Mouse (Mus musculus): ENCODE measurements around the gene Nrsn1. TPM values are rescaled to one million over a fixed set of nuclear protein-coding genes. Genes with fewer than 3 reads are reported as not detected.
"Not testable (repeated sequence)": the region's sequence is repeated elsewhere in the genome, so short reads cannot be mapped to it uniquely, and the experiment has no call there.

Nrsn1 gene
- total RNA-seq (2021), result 1 to 10 TPM; 3.4 to 4.6 TPM
- 0.49 and 0.57 TPM in 2 replicates for polyA plus RNA-seq (2012; rRNA removed)
- long read RNA-seq, partial matches to known transcripts, result 0 of 4 reads
- long read RNA-seq, other reads (novel, unspliced or antisense), result 0 of 4 reads

- not testable (repeated sequence) for DNase-seq
Observed at GRCm38 (mm10) chr13:25270402-25270801, at the start of gene Nrsn1. Gene Nrsn1 (minus strand): TSS chr13:25270502.

GRCm38 (mm10) chr13:25312059-25312458 lies 41.8 kb upstream of the Nrsn1 start:
- no peak for DNase-seq

- peak; percentile 14 for DNase-seq
Observed at GRCm38 (mm10) chr13:25310068-25310467, 39.8 kb upstream of the Nrsn1 start.

DNA sequence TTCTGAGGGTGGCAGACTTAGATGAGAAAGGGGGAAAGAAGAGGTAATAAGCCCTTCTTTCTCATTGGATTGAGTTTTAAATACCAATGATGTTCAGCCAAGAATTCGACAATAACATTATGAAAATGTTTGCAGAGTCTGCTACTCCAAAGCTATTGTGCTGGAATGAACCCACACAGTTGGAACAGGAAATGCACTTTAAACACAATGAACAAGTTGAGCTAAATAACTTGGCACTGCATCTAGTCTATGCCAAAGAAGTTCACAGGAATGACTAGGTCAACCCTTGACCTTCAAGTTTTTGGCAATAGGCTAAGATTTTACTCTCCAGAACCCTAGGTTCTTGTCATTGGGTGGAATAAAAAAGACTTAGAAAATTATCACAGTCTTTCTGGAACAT lies 18.4 kb upstream of the Nrsn1 start:
- no peak for DNase-seq

DNA sequence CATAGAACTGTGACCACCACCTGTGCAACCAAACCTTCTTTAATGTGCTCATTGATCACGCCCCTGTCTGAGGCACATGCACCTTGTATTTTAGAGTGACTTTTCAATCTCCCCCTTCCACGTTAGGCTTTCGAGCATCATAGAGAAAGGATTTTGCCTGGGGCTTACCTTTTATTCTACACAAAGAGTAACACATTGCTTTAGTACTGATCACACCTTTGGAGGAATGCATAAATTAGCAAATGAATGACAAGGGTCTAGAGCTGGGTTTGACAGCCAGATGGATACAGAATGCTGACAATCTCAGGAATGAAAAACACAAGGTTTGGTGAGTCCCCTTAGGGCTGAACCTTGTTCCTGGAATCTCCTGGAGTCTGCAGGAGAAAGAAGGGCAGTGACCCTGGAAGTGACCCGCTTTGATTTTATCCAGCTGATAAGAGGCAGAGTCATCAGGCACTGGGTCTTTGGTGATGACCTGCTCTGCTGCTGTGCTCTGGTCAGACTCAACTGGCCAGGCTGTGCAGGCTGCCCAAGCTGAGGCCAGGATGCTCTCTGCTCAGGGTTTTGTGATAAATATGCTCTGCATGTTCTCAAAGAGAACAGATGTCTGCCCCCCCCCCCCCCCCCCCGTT lies 4.7 kb upstream of the Nrsn1 start:
- DNase-seq, result no peak

DNA sequence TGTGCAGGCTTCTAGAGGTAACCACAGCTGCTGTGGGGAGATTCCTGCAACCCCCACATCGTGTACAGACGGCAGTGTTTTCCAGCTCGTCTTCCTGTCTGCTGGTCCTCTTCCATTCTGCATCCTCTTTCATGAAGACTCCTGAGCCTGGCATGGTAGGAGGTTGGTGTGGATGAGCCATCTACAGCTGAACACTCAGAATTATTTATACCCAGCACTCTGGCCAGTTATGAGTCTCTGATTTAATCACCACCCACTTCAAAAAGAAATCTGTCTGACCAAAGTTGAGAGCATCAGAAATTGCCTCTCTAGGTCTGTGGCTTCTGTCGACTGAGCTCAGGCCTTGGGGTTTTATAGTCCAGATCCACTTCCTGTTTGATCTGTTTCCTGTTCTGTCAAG lies 1.9 kb upstream of the Nrsn1 start:
- DNase-seq, result no peak

- DNase-seq, result peak; percentile 24
Observed at GRCm38 (mm10) chr13:25269569-25270268, 583 bp downstream of the Nrsn1 start.

- peak; percentile 55 for DNase-seq
Observed at GRCm38 (mm10) chr13:25269039-25269438, 1.3 kb downstream of the Nrsn1 start.

GRCm38 (mm10) chr13:25262748-25263147 lies 7.6 kb downstream of the Nrsn1 start:
- DNase-seq, result no peak

DNA sequence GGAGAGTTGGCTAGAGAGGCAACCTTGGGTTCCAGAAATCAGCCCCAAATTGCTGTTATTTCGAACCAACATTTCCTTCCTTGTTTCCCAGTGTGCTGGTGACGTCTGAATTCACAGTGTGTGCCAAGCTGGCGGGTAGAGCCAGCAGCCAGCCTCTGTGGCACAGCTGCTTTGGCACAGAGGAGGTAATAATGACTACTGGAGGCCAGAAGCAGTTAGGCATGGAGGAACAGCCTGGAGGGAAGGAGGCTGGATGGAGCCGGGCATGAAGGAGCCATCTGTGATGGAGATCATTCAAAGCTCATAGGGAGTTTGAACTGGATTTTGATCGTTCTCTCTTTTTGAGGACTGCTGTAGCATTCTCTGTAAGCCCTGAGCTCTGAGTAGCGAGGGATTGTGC lies 12.7 kb downstream of the Nrsn1 start:
- DNase-seq, result no peak

DNA sequence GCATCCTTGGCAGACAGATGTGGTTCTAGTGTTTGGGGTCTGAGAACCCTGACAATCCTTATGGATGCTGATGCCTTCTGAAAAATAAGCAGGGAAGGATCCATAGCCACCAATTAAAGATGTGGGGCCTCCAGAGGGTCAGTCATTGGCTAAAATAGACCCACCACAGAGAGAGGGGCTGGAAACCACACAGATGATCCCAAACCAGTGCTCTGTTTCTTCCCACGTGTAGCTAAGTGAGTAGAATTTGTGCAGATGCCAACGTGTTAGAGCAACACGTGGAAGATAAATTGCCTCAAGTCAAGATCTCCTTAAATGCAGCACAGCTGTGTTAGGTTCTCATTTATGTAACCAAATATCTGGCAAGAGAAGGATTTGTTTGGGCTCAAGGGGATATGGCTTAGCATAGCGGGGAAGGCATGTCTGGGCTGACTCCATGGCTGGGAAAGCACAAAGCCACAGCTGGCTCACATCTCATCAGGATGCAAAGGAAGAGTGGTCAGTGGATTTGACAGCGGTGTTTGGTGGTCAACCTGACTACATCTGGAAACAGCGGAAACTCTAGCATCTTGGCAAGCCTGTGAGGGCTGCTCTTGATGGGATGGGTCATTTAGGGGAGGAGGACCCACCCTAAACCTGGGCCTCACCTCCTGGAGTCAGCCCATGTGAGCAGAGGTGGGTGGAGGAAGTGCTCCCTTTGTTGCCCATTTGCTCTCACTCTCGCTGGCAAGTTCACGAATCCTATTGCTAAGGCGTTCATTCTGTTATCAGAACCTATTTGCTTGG lies 15.6 kb downstream of the Nrsn1 start:
- DNase-seq, result no peak

DNA sequence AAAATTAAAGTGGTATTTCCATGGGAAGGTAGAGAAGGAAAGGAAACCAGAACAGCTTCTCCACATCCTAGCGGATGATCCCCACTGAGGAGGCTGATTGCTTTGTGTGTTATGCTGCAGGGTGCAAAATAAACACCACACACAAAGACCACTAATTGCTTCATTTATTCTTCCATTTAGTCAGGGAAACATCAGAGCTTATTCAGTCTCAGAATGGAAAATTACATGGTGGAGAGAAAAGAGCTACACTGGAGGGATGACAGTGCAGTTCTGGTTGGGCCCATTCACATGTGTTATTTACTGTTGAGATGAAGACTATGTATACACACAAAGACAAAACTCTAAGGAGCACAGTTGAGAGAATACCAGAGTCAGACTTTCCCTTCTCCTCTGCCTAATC lies 18.4 kb downstream of the Nrsn1 start:
- DNase-seq, result no peak

DNA sequence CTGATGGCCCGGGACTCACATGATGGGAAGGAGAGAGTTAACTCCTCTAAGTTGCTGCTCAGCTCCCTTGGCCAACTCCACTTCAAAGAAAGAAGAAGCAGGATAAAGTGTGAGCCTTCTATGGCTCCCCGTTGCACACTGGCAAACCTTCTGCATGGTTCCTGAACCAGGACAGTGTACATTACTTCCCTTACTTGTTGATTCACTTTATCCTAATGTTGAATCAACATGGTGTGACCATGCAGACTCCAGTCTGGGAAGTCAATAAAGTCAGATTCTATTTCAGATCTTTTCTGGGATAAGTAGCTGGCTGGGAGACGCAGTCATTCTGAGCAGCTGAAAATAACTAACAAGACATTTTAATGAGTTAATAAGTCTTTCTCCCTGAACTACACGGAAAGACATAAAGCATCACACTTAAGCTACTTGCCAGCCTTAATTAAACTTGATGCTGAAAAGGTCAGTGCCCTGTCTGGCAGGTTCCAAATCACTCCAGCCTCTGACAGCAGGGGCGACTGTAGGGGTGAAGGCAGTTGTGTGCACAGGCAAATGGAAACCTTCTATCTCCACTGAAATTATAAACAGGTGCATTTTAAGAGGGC lies 50.0 kb downstream of the Nrsn1 start:
- no peak for DNase-seq

- DNase-seq, result no peak
Observed at GRCm38 (mm10) chr13:25218394-25218793, 51.9 kb downstream of the Nrsn1 start.

DNA sequence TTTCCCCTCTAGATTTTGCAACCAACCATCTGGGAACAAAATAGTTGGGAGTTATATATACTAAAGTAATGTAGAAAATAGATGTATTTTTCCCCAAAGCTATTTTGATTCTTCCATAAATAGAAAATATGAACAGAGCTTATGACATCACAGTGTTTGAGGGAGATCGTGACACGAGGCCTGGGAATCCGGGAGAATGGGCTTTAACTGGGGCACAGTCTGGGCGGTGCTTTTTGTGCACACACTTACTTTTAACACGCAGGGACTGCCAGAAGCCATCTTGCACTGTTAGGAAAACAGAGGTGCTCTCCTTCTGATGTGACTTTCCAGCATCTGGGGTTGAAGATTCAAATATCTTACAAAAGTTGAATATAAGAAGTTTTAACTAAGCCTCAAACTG lies 63.4 kb downstream of the Nrsn1 start:
- DNase-seq, result no peak

Other genes with a start within 250 kb of the Nrsn1 start
- under 1 TPM; 0.06 to 0.17 TPM for gene Dcdc2a, start 214.5 kb downstream of the Nrsn1 start, total RNA-seq (2021)
- gene Dcdc2a, start 214.5 kb downstream of the Nrsn1 start, polyA plus RNA-seq (2012; rRNA removed), result not detected in 2 replicates

All from adrenal gland, adult 2 months (tissue).